Mouse (Mus musculus): ENCODE results near the gene Gm45213. TPM values are rescaled to one million over a fixed set of nuclear protein-coding genes. Genes with fewer than 3 reads are reported as not detected.
A peak's percentile ranks its signal among the peaks of the same experiment; 100 is the strongest.

Gene Gm45213
- polyA plus RNA-seq (2016; fragmentation: Nextera tagmentation; extraction: Ambion mirVana), result not detected in 2 replicates

GRCm38 (mm10) chr7:66043552-66044459, at the start of gene Gm45213:
Gene Gm45213 (plus strand): TSS chr7:66043602.
- no peaks in the 10 kb centered on the region for H3K36me3 ChIP-seq

GRCm38 (mm10) chr7:66001035-66001754, 42.2 kb upstream of the Gm45213 start:
- H3K9ac ChIP-seq, result no peak overlapping the region
- H3K4me2 ChIP-seq (replicated peaks), result no peak overlapping the region
- peaks cover 6% of the 10 kb centered on the region; the same call in 1 of the 2 replicates for H3K4me1 ChIP-seq
- 0 out of 2 replicates have a peak overlapping the region, but pooled peaks have one; percentile 41 for H3K27ac ChIP-seq
- no peaks in the 10 kb centered on the region for H3K27me3 ChIP-seq
- no peak overlapping the region for H3K4me3 ChIP-seq
- 84% methylated on average over 16 of the region's 16 CpGs for WGBS
- ATAC-seq (ENCODE audit: insufficient number of reproducible peaks, insufficient read depth, low FRiP score, low TSS enrichment), result 0 out of 2 replicates have a peak, but pooled peaks have one; percentile 6
- no peaks in the 10 kb centered on the region for H3K36me3 ChIP-seq
- peaks cover 2% of the 10 kb centered on the region; the same call in 1 of the 2 replicates for H3K9me3 ChIP-seq

More at GRCm38 (mm10) chr7:66043552-66044459, at the start of gene Gm45213:
- Histone ChIP-seq H3K4me3 (no peak within 1 kb of the TSS), H3K9ac (no peak within 1 kb of the TSS; the same call in 1 of the 2 replicates), H3K9me3 (no peaks in the 10 kb centered on the region), H3K4me2 (replicated peaks) (no peak within 1 kb of the TSS), H3K4me1 (peaks cover 22% of the 10 kb centered on the region), H3K27ac (no peak within 1 kb of the TSS), H3K27me3 (no peaks in the 10 kb centered on the region; the same call in 1 of the 2 replicates)
- no peak for ATAC-seq (ENCODE audit: insufficient number of reproducible peaks, insufficient read depth, low FRiP score, low TSS enrichment)
- 69% methylated on average over 10 of the region's 10 CpGs for WGBS

GRCm38 (mm10) chr7:66001797-66002196, 41.6 kb upstream of the Gm45213 start:
- no peak overlapping the region for H3K27ac ChIP-seq
- no peaks in the 10 kb centered on the region for H3K36me3 ChIP-seq
- no peak overlapping the region for H3K4me3 ChIP-seq
- H3K9me3 ChIP-seq, result peaks cover 2% of the 10 kb centered on the region; the same call in 1 of the 2 replicates
- no peak overlapping the region for H3K9ac ChIP-seq
- H3K4me2 ChIP-seq (replicated peaks), result no peak overlapping the region
- no peaks in the 10 kb centered on the region for H3K27me3 ChIP-seq
- H3K4me1 ChIP-seq, result peaks cover 6% of the 10 kb centered on the region; the same call in 1 of the 2 replicates
- ATAC-seq (ENCODE audit: insufficient number of reproducible peaks, insufficient read depth, low FRiP score, low TSS enrichment), result no peak
- 76% methylated on average over 3 of the region's 3 CpGs for WGBS

GRCm38 (mm10) chr7:66003447-66003846, 40.0 kb upstream of the Gm45213 start:
- 77% methylated on average over 5 of the region's 5 CpGs for WGBS
- peaks cover 2% of the 10 kb centered on the region; the same call in 1 of the 2 replicates for H3K9me3 ChIP-seq
- H3K36me3 ChIP-seq, result no peaks in the 10 kb centered on the region
- no peak overlapping the region for H3K9ac ChIP-seq
- 0 out of 2 replicates have a peak overlapping the region, but pooled peaks have one; percentile 18 for H3K27ac ChIP-seq
- no peaks in the 10 kb centered on the region for H3K27me3 ChIP-seq
- peaks cover 6% of the 10 kb centered on the region; the same call in 1 of the 2 replicates for H3K4me1 ChIP-seq
- no peak overlapping the region for H3K4me3 ChIP-seq
- no peak overlapping the region for H3K4me2 ChIP-seq (replicated peaks)
- ATAC-seq (ENCODE audit: insufficient number of reproducible peaks, insufficient read depth, low FRiP score, low TSS enrichment), result no peak

GRCm38 (mm10) chr7:66003865-66004638, 39.4 kb upstream of the Gm45213 start:
- H3K9ac ChIP-seq, result no peak overlapping the region
- H3K4me1 ChIP-seq, result peaks cover 6% of the 10 kb centered on the region; the same call in 1 of the 2 replicates
- no peak for ATAC-seq (ENCODE audit: insufficient number of reproducible peaks, insufficient read depth, low FRiP score, low TSS enrichment)
- no peaks in the 10 kb centered on the region for H3K27me3 ChIP-seq
- no peaks in the 10 kb centered on the region; the same call in 1 of the 2 replicates for H3K9me3 ChIP-seq
- no peak overlapping the region for H3K4me2 ChIP-seq (replicated peaks)
- 0 out of 2 replicates have a peak overlapping the region, but pooled peaks have one; percentile 18 for H3K27ac ChIP-seq
- no peak overlapping the region for H3K4me3 ChIP-seq
- WGBS, result 52% methylated on average over 13 of the region's 13 CpGs
- H3K36me3 ChIP-seq, result no peaks in the 10 kb centered on the region

GRCm38 (mm10) chr7:66005066-66005465, 38.3 kb upstream of the Gm45213 start:
- WGBS, result 87% methylated on average over 10 of the region's 10 CpGs
- peaks cover 11% of the 10 kb centered on the region; the same call in 1 of the 2 replicates for H3K4me1 ChIP-seq

GRCm38 (mm10) chr7:66008161-66008891, 35.1 kb upstream of the Gm45213 start:
- H3K4me1 ChIP-seq, result peaks cover 15% of the 10 kb centered on the region
- H3K4me2 ChIP-seq (replicated peaks), result no peak overlapping the region

More at GRCm38 (mm10) chr7:66005066-66005465, 38.3 kb upstream of the Gm45213 start:
- Histone ChIP-seq H3K36me3 (no peaks in the 10 kb centered on the region), H3K9me3 (no peaks in the 10 kb centered on the region), H3K4me3 (no peak overlapping the region), H3K4me2 (replicated peaks) (no peak overlapping the region), H3K27ac (no peak overlapping the region), H3K27me3 (no peaks in the 10 kb centered on the region), H3K9ac (no peak overlapping the region)
- ATAC-seq (ENCODE audit: insufficient number of reproducible peaks, insufficient read depth, low FRiP score, low TSS enrichment), result no peak

GRCm38 (mm10) chr7:66008892-66009273, 34.5 kb upstream of the Gm45213 start:
- no peak for ATAC-seq (ENCODE audit: insufficient number of reproducible peaks, insufficient read depth, low FRiP score, low TSS enrichment)
- H3K36me3 ChIP-seq, result no peaks in the 10 kb centered on the region
- peaks cover 16% of the 10 kb centered on the region for H3K4me1 ChIP-seq
- no peaks in the 10 kb centered on the region for H3K27me3 ChIP-seq
- no peaks in the 10 kb centered on the region for H3K9me3 ChIP-seq
- H3K9ac ChIP-seq, result no peak overlapping the region
- no peak overlapping the region for H3K4me3 ChIP-seq
- 68% methylated on average over 16 of the region's 16 CpGs for WGBS
- no peak overlapping the region for H3K4me2 ChIP-seq (replicated peaks)
- H3K27ac ChIP-seq, result no peak overlapping the region

More at GRCm38 (mm10) chr7:66008161-66008891, 35.1 kb upstream of the Gm45213 start:
- Histone ChIP-seq H3K36me3 (no peaks in the 10 kb centered on the region), H3K27me3 (no peaks in the 10 kb centered on the region), H3K27ac (no peak overlapping the region), H3K4me3 (no peak overlapping the region), H3K9ac (no peak overlapping the region), H3K9me3 (no peaks in the 10 kb centered on the region)
- WGBS, result 75% methylated on average over 11 of the region's 11 CpGs
- ATAC-seq (ENCODE audit: insufficient number of reproducible peaks, insufficient read depth, low FRiP score, low TSS enrichment), result no peak

GRCm38 (mm10) chr7:66010518-66010917, 32.9 kb upstream of the Gm45213 start:
- H3K4me2 ChIP-seq (replicated peaks), result no peak overlapping the region
- no peaks in the 10 kb centered on the region for H3K9me3 ChIP-seq
- H3K4me3 ChIP-seq, result no peak overlapping the region
- H3K4me1 ChIP-seq, result peaks cover 12% of the 10 kb centered on the region; the same call in 1 of the 2 replicates
- no peak overlapping the region for H3K27ac ChIP-seq
- WGBS, result 71% methylated on average over 6 of the region's 6 CpGs
- no peaks in the 10 kb centered on the region for H3K36me3 ChIP-seq
- H3K27me3 ChIP-seq, result no peaks in the 10 kb centered on the region
- H3K9ac ChIP-seq, result no peak overlapping the region
- ATAC-seq (ENCODE audit: insufficient number of reproducible peaks, insufficient read depth, low FRiP score, low TSS enrichment), result no peak

- Histone ChIP-seq H3K9ac (no peak overlapping the region), H3K36me3 (no peaks in the 10 kb centered on the region), H3K4me3 (no peak overlapping the region), H3K9me3 (no peaks in the 10 kb centered on the region), H3K4me1 (peaks cover 18% of the 10 kb centered on the region), H3K27me3 (no peaks in the 10 kb centered on the region), H3K27ac (no peak overlapping the region), H3K4me2 (replicated peaks) (no peak overlapping the region)
- no peak for ATAC-seq (ENCODE audit: insufficient number of reproducible peaks, insufficient read depth, low FRiP score, low TSS enrichment)
- WGBS, result 75% methylated on average over 2 of the region's 2 CpGs
Measured at GRCm38 (mm10) chr7:66027747-66028146, 15.7 kb upstream of the Gm45213 start.

All from embryonic facial prominence, embryonic 12.5 days (tissue).